Mouse (Mus musculus): ENCODE measurements around the gene Nt5m. TPM values are rescaled to one million over a fixed set of nuclear protein-coding genes. Genes with fewer than 3 reads are reported as not detected.

Nt5m gene
- 35.2 and 35.4 TPM in 2 replicates for polyA plus RNA-seq (2014; fragmentation: Nextera tagmentation; extraction: Ambion mirVana)

- no peak for TF ChIP-seq CTCF (IDR thresholded peaks at IDR 0.05; ENCODE audit: low read depth)
- Histone ChIP-seq H3K4me1 (ENCODE audit: insufficient read depth) (peaks cover 6% of the 10 kb centered on the region; the same call in 1 of the 2 replicates), H3K27me3 (ENCODE audit: insufficient read depth, low read length) (no peaks in the 10 kb centered on the region), H3K36me3 (ENCODE audit: insufficient read depth) (peaks cover 31% of the 10 kb centered on the region), H3K9ac (peak within 1 kb of the TSS; percentile 95), H3K27ac (ENCODE audit: low read depth) (peak within 1 kb of the TSS; percentile 98), H3K4me2 (peak within 1 kb of the TSS; percentile 70), H3K4me3 (ENCODE audit: low read depth, low read length) (peak within 1 kb of the TSS; percentile 98), H3K9me3 (ENCODE audit: low read depth, low read length) (no peaks in the 10 kb centered on the region)
- ATAC-seq (ENCODE audit: insufficient read depth) (peak; percentile 98), DNase-seq (peak; percentile 97)
- under 1% methylated on average over 24 of the region's 24 CpGs for WGBS
Measured at GRCm38 (mm10) chr11:59839008-59839458, at the start of gene Nt5m. Gene Nt5m (plus strand): TSS chr11:59839447.

- Histone ChIP-seq H3K4me3 (ENCODE audit: low read depth, low read length) (no peak overlapping the region), H3K27me3 (ENCODE audit: insufficient read depth, low read length) (no peaks in the 10 kb centered on the region), H3K9me3 (ENCODE audit: low read depth, low read length) (no peaks in the 10 kb centered on the region), H3K27ac (ENCODE audit: low read depth) (no peak overlapping the region), H3K36me3 (ENCODE audit: insufficient read depth) (peaks cover 68% of the 10 kb centered on the region), H3K9ac (no peak overlapping the region), H3K4me1 (ENCODE audit: insufficient read depth) (no peaks in the 10 kb centered on the region), H3K4me2 (no peak overlapping the region)
- DNase-seq (peak; percentile 34), ATAC-seq (ENCODE audit: insufficient read depth) (peak; percentile 24; the same call in 1 of the 2 replicates)
- TF ChIP-seq CTCF (IDR thresholded peaks at IDR 0.05; ENCODE audit: low read depth) = no peak
- 63% methylated on average over 6 of the region's 6 CpGs for WGBS
Measured at GRCm38 (mm10) chr11:59793390-59793789, 45.9 kb upstream of the Nt5m start.

DNA sequence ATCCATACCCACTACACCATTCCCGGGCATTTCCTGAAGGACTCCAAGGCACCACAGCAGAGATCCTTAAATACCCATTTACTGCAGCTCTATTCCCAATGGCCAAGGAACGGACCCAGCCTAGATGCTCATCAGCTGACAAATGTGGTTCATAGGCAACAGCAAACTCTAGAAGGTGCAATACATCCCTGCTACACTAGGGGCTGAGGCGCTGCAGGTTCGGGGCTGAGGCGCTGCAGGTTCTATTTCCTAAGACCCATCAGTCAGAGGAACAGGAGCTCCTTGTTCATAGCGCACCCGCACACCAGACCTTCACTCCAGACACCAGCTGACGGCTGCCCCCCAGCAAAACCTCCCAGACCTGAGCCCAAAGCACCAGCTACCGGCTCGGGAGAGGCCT is 38.8 kb upstream of the Nt5m start:
- H3K9ac ChIP-seq = no peak overlapping the region
- ATAC-seq (ENCODE audit: insufficient read depth) = no peak
- DNase-seq = no peak
- no peaks in the 10 kb centered on the region for H3K27me3 ChIP-seq (ENCODE audit: insufficient read depth, low read length)
- H3K4me1 ChIP-seq (ENCODE audit: insufficient read depth) = no peaks in the 10 kb centered on the region
- no peak overlapping the region for H3K4me3 ChIP-seq (ENCODE audit: low read depth, low read length)
- H3K36me3 ChIP-seq (ENCODE audit: insufficient read depth) = peaks cover 86% of the 10 kb centered on the region
- 91% methylated on average over 10 of the region's 10 CpGs for WGBS
- no peak overlapping the region for H3K27ac ChIP-seq (ENCODE audit: low read depth)
- H3K4me2 ChIP-seq = no peak overlapping the region
- no peaks in the 10 kb centered on the region for H3K9me3 ChIP-seq (ENCODE audit: low read depth, low read length)
- no peak for TF ChIP-seq CTCF (IDR thresholded peaks at IDR 0.05; ENCODE audit: low read depth)

DNA sequence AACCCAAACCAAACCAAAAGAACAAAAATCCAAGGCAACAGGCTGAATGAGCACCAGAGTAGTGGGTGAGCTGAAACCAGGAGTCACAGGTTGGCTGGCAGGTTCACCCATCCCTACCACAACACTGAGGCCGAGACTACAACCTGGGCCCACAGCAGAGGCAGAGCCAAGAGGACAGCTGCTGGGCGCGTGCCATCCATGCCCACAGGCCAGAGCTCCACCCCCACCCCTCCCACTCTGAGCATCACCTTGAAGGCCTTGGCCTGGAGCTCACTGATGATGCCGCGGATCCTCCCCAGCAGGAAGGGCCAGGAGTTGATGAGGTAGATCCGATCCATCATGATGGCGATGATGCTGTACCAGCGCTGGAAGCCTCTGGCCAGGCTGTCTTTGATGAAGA is 37.4 kb upstream of the Nt5m start:
- no peak overlapping the region for H3K9ac ChIP-seq
- 94% methylated on average over 8 of the region's 8 CpGs for WGBS
- no peak for TF ChIP-seq CTCF (IDR thresholded peaks at IDR 0.05; ENCODE audit: low read depth)
- H3K4me1 ChIP-seq (ENCODE audit: insufficient read depth) = no peaks in the 10 kb centered on the region
- no peaks in the 10 kb centered on the region for H3K27me3 ChIP-seq (ENCODE audit: insufficient read depth, low read length)
- H3K4me3 ChIP-seq (ENCODE audit: low read depth, low read length) = no peak overlapping the region
- DNase-seq = no peak
- H3K27ac ChIP-seq (ENCODE audit: low read depth) = no peak overlapping the region
- no peak overlapping the region for H3K4me2 ChIP-seq
- H3K36me3 ChIP-seq (ENCODE audit: insufficient read depth) = peaks cover 88% of the 10 kb centered on the region
- no peaks in the 10 kb centered on the region for H3K9me3 ChIP-seq (ENCODE audit: low read depth, low read length)
- ATAC-seq (ENCODE audit: insufficient read depth) = no peak

DNA sequence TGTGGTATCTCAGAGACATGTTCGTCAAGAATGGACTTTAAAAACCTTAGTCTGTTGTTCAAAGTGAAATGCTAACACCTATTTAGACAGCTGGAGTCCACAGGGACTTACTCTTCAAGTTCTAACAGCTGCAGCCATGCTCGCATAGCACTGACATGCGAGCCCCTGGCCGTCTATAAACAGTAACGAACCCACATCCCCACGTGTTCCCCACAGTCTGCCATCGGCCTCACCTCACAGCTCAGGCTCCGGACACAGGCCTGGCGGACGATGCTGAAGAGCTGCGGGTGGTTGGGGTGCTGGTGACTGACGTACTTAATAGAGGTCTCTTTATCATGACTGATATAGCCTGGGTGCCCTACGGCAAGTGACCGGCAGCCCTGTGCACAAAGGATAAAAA is 35.7 kb upstream of the Nt5m start:
- Histone ChIP-seq H3K36me3 (ENCODE audit: insufficient read depth) (peaks cover 80% of the 10 kb centered on the region), H3K9ac (no peak overlapping the region), H3K27ac (ENCODE audit: low read depth) (no peak overlapping the region), H3K9me3 (ENCODE audit: low read depth, low read length) (no peaks in the 10 kb centered on the region), H3K4me3 (ENCODE audit: low read depth, low read length) (no peak overlapping the region), H3K4me1 (ENCODE audit: insufficient read depth) (peaks cover 2% of the 10 kb centered on the region; the same call in 1 of the 2 replicates), H3K27me3 (ENCODE audit: insufficient read depth, low read length) (no peaks in the 10 kb centered on the region), H3K4me2 (no peak overlapping the region)
- no peak for TF ChIP-seq CTCF (IDR thresholded peaks at IDR 0.05; ENCODE audit: low read depth)
- ATAC-seq (ENCODE audit: insufficient read depth) (no peak), DNase-seq (no peak)
- WGBS = 81% methylated on average over 14 of the region's 14 CpGs

DNA sequence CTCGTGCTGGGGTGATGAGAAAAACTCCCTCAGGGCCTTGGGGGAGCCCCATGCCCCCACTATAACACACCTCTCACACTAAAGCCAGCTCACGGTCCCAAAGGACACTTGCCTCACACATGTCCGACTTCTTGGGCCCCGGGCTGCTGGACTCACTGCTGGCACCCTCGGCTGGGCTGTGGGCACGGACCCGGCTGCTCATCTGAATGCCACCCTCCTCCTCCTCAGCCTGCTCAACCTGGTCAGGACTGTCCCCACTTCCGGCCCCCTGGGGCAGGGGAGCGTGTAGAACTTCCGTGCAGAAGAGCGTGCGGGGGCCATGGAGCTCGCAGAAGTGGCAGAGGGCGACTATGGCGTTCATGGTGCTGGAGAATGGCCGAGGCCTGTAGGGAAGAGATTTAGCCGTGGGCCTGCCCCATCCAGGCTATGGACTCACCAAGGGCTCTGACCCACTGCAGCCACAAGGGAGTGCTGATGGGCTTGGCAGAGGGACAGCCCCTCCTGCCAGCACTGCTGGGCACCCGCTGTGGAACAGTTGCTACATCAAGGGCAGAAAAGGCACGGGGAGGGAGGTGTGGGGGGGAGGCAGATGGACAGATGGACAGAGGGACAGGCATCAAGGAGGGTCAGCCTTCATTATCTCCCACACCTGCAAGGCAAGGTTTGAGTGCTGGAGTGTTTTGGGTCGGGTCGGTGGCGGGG is 34.7 kb upstream of the Nt5m start:
- Histone ChIP-seq H3K4me2 (no peak overlapping the region), H3K36me3 (ENCODE audit: insufficient read depth) (peaks cover 74% of the 10 kb centered on the region), H3K9me3 (ENCODE audit: low read depth, low read length) (no peaks in the 10 kb centered on the region), H3K27ac (ENCODE audit: low read depth) (no peak overlapping the region), H3K4me1 (ENCODE audit: insufficient read depth) (peaks cover 7% of the 10 kb centered on the region; the same call in 1 of the 2 replicates), H3K9ac (no peak overlapping the region), H3K4me3 (ENCODE audit: low read depth, low read length) (no peak overlapping the region), H3K27me3 (ENCODE audit: insufficient read depth, low read length) (no peaks in the 10 kb centered on the region)
- 89% methylated on average over 22 of the region's 22 CpGs for WGBS
- TF ChIP-seq CTCF (IDR thresholded peaks at IDR 0.05; ENCODE audit: low read depth) = no peak
- ATAC-seq (ENCODE audit: insufficient read depth) (no peak), DNase-seq (no peak)

DNA sequence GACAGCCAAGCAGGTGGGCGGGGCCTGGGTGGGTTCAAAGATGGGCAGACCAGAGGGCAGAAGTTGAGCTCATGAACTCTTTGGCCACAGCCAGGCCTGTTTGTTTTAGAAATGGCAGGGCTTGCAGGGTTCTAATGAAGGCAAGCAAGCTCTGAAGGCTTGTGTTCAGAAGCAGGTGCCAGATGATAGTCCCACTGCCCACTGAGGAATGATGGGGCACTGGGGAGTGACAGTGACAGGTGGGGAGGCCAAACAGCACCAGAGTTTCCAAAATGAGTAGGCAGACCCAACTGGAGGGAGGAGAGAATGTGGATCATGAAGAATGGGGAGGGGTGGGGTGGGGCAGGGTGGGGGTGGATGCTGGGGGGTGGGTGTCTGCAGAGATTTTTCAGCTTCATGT is 34.0 kb upstream of the Nt5m start:
- H3K4me3 ChIP-seq (ENCODE audit: low read depth, low read length) = no peak overlapping the region
- TF ChIP-seq CTCF (IDR thresholded peaks at IDR 0.05; ENCODE audit: low read depth) = no peak
- no peak overlapping the region for H3K27ac ChIP-seq (ENCODE audit: low read depth)
- no peak overlapping the region for H3K9ac ChIP-seq
- DNase-seq (no peak), ATAC-seq (ENCODE audit: insufficient read depth) (no peak)
- peaks cover 7% of the 10 kb centered on the region; the same call in 1 of the 2 replicates for H3K4me1 ChIP-seq (ENCODE audit: insufficient read depth)
- H3K27me3 ChIP-seq (ENCODE audit: insufficient read depth, low read length) = no peaks in the 10 kb centered on the region
- peaks cover 67% of the 10 kb centered on the region for H3K36me3 ChIP-seq (ENCODE audit: insufficient read depth)
- H3K4me2 ChIP-seq = no peak overlapping the region
- no peaks in the 10 kb centered on the region for H3K9me3 ChIP-seq (ENCODE audit: low read depth, low read length)
- 95% methylated on average over 1 of the region's 1 CpGs for WGBS
